Mouse (Mus musculus) ES-Bruce4 (cell line): Measurements from ENCODE around the gene Gm20521. TPM values are rescaled to one million over a fixed set of nuclear protein-coding genes. Genes with fewer than 3 reads are reported as not detected.

Experiments
- H3K27ac ChIP-seq: 2 replicates; pipeline ENCODE4 v1.5.1; 2012; ENCODE audit warnings: low read length, inconsistent platforms; ENCODE audit not compliant: insufficient read depth
- H3K27me3 ChIP-seq: 2 replicates; pipeline ENCODE4 v1.6.1; 2012; ENCODE audit warnings: mild to moderate bottlenecking, low read length, inconsistent platforms; ENCODE audit not compliant: control insufficient read depth, poor library complexity, insufficient read depth, severe bottlenecking
- H3K36me3 ChIP-seq: 2 replicates; pipeline ENCODE4 v1.6.1; 2012; ENCODE audit warnings: inconsistent platforms, mild to moderate bottlenecking, low read length, moderate library complexity; ENCODE audit not compliant: control insufficient read depth, poor library complexity, insufficient read depth, severe bottlenecking
- H3K4me1 ChIP-seq: one replicate; pipeline ENCODE4 v1.8.1; 2011; ENCODE audit warnings: low read length; ENCODE audit not compliant: control insufficient read depth, insufficient read depth
- H3K4me3 ChIP-seq: 2 replicates; pipeline ENCODE4 v1.5.1; 2011; ENCODE audit warnings: low read depth, mild to moderate bottlenecking, low read length
- H3K9ac ChIP-seq: 2 replicates; pipeline ENCODE4 v1.6.1; 2012; ENCODE audit warnings: low read depth, mild to moderate bottlenecking, inconsistent platforms; ENCODE audit not compliant: poor library complexity, severe bottlenecking
- H3K9me3 ChIP-seq: replicated peaks from 2 replicates; pipeline ENCODE4 v1.6.1; 2012; ENCODE audit warnings: mild to moderate bottlenecking, low read length, inconsistent platforms; ENCODE audit not compliant: control insufficient read depth, poor library complexity, insufficient read depth, severe bottlenecking
- CTCF ChIP-seq: IDR thresholded peaks from one replicate; pipeline ENCODE4 v1.8.1; 2011; ENCODE audit warnings: low read depth, low read length
- EP300 ChIP-seq: IDR thresholded peaks from 2 replicates; pipeline ENCODE4 v1.6.1; 2011; ENCODE audit warnings: low read depth, low read length; ENCODE audit not compliant: insufficient read depth
- POLR2A ChIP-seq: IDR thresholded peaks from one replicate; pipeline ENCODE4 v1.8.1; 2011; ENCODE audit warnings: low read length; ENCODE audit not compliant: insufficient read depth
- polyA plus RNA-seq: library from polyadenylated mRNA; stranded (reverse); fragments of >200 nt; gene quantifications from 2 replicates; pipeline ENCODE4 v1.2.4, GENCODE M21; 2011; ENCODE audit warnings: low read depth; ENCODE audit not compliant: missing spikeins, insufficient read depth, insufficient read length

Gene Gm20521
- polyA plus RNA-seq, 1 experiment = not detected

DNA sequence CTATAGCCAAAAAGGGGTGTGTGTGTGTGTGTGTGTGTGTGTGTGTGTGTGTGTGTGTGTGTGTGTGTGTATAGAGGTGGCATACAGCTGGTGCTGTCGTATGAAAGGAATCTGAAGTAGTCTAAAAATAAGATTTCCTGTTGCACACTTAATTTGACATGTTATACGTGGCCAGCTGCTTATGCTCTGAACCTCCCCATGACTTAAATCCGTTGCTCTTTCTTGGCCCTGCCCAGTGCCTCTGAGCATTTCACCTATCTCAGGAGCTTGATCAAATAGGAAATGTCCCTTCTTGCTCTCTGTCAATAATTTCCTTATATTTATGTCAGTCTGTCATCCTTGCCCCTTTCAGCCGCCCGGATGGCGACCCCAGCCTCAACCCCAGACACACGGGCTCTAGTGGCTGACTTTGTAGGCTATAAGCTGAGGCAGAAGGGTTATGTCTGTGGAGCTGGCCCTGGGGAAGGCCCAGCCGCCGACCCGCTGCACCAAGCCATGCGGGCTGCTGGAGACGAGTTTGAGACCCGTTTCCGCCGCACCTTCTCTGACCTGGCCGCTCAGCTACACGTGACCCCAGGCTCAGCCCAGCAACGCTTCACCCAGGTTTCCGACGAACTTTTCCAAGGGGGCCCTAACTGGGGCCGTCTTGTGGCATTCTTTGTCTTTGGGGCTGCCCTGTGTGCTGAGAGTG, 926 bp downstream of the Gm20521 start:
- Histone ChIP-seq H3K27ac (no peak overlapping the region), H3K4me1 (no peaks in the 10 kb centered on the region)
- TF ChIP-seq POLR2A = no peak
- no peak for TF ChIP-seq EP300
- TF ChIP-seq CTCF = no peak

DNA sequence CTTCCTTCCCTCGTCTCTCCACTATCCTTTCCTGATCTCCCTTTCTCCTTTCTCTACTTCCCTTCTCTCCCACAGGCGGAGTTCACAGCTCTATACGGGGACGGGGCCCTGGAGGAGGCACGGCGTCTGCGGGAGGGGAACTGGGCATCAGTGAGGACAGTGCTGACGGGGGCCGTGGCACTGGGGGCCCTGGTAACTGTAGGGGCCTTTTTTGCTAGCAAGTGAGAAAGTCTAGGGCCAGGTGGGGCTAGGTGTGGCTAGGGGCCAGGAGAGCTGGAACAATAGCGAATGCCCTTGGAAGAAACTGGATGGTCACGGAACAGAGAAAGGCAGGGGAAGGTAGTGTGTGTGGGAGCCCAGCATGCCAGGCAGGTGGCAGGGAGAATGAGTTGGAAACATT, 2.1 kb downstream of the Gm20521 start:
- no peak overlapping the region for H3K27ac ChIP-seq
- H3K27me3 ChIP-seq = no peaks in the 10 kb centered on the region
- H3K9ac ChIP-seq = no peak overlapping the region
- no peaks in the 10 kb centered on the region for H3K4me1 ChIP-seq
- H3K4me3 ChIP-seq = no peak overlapping the region
- H3K9me3 ChIP-seq = no peaks in the 10 kb centered on the region
- H3K36me3 ChIP-seq = no peaks in the 10 kb centered on the region
- no peak for TF ChIP-seq EP300
- TF ChIP-seq POLR2A = no peak
- no peak for TF ChIP-seq CTCF

More for the DNA sequence above, 926 bp downstream of the Gm20521 start:
- Histone ChIP-seq H3K36me3 (no peaks in the 10 kb centered on the region), H3K9ac (peak overlapping the region; percentile 81), H3K27me3 (no peaks in the 10 kb centered on the region), H3K9me3 (no peaks in the 10 kb centered on the region), H3K4me3 (peak overlapping the region; percentile 86)

DNA sequence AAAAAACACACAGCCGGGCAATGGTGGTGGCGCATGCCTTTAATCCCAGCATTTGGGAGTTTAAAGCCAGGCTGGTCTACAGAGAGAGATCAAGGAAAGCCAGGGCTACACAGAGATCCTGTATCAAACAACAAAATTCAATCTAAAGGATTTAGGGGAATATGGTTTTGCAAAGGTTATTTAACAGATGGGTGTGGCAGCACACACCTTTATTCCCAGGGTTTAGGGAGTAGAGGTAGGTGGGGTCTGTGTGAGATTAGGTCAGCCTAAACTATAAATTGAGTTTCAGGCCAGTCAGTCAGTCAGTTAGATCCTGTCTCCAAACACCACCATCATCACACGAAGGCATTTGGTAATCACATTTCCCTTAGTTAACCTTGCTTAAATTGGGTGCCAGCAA, 9.0 kb downstream of the Gm20521 start, which contains the start of gene Pabpn1:
Pabpn1 (plus strand) TSS at position 301 of the 400 bp plus-strand sequence.
- peak within 1 kb of the TSS; percentile 47 for H3K9ac ChIP-seq
- H3K27ac ChIP-seq = peak within 1 kb of the TSS; percentile 69

DNA sequence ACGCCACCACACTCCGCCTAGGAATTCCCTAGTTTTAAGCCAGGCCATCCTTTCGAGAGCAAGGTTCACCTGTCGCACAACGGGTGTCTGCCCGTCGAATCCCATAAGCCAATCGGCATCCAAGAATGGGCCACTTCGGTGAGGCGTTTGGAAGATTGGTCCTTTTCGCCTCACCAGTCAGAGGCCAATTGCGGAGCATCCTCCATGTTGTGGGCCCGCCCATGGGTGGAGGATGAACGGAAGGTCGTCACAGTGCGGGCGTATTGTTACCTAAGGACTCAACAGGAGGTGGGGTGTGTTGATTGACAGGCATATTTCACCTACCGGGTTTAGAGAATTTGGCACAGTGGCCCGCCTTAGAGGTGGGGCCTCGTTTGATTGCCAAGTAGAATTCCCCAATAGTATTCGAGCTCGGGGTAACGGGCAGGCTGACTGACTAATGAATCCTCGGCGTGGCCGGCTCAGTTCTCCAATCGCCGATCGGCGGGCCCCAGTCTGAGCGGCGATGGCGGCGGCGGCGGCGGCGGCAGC, 10.5 kb downstream of the Gm20521 start:
- TF ChIP-seq EP300 = no peak
- TF ChIP-seq CTCF = no peak
- peak; percentile 83 for TF ChIP-seq POLR2A
- Histone ChIP-seq H3K36me3 (peaks cover 31% of the 10 kb centered on the region), H3K9me3 (no peaks in the 10 kb centered on the region), H3K27ac (peak overlapping the region; percentile 57), H3K27me3 (no peaks in the 10 kb centered on the region), H3K4me3 (peak overlapping the region; percentile 57), H3K4me1 (peaks cover 2% of the 10 kb centered on the region), H3K9ac (peak overlapping the region; percentile 100)

More for the DNA sequence above, 9.0 kb downstream of the Gm20521 start, which contains the start of gene Pabpn1:
- Histone ChIP-seq H3K27me3 (no peaks in the 10 kb centered on the region), H3K4me3 (peak within 1 kb of the TSS; percentile 47), H3K36me3 (peaks cover 19% of the 10 kb centered on the region), H3K4me1 (peaks cover 2% of the 10 kb centered on the region), H3K9me3 (no peaks in the 10 kb centered on the region)
- TF ChIP-seq POLR2A = no peak
- no peak for TF ChIP-seq EP300
- TF ChIP-seq CTCF = no peak

DNA sequence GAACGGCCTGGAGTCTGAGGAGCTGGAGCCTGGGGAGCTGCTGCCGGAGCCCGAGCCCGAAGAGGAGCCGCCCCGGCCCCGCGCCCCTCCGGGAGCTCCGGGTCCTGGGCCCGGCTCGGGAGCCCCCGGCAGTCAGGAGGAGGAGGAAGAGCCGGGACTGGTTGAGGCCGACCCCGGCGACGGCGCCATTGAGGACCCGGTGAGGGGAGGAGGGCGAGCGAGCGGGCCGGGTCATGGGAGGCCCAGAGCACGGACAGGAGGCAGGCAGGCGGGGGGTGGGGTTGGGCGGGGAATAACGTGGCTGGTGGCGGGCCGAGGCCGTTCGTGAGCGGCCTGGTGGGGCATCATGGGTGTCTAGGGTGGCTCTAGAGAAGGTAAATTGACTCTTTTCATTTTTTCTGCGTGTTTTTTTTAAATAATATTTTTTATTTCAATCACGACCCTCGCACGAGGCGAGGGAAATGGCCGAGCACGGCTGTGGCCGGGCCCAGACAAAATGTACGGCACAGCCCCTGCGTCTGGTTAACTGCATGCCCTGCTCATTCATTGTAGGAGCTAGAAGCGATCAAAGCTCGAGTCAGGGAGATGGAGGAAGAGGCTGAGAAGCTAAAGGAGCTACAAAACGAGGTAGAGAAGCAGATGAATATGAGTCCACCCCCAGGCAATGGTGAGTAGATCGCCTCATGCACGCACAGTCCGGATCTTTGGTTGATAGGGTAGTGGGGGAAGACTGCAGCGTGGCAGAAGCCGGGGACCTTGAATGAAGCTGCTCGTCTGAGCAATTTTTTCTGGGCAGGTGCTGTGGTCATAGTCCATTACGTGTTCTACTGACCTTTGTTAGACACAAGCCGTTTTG, 11.3 kb downstream of the Gm20521 start:
- Histone ChIP-seq H3K9me3 (no peaks in the 10 kb centered on the region), H3K27ac (peak overlapping the region; percentile 53; the same call in 1 of the 2 replicates), H3K4me3 (peak overlapping the region; percentile 98), H3K27me3 (no peaks in the 10 kb centered on the region), H3K4me1 (peaks cover 2% of the 10 kb centered on the region), H3K36me3 (peaks cover 34% of the 10 kb centered on the region), H3K9ac (peak overlapping the region; percentile 100)
- TF ChIP-seq CTCF (no peak), EP300 (no peak), POLR2A (no peak)
